Comparison of ENCODE assay signal across 25 mouse cellular contexts in the genomic region with DNA sequence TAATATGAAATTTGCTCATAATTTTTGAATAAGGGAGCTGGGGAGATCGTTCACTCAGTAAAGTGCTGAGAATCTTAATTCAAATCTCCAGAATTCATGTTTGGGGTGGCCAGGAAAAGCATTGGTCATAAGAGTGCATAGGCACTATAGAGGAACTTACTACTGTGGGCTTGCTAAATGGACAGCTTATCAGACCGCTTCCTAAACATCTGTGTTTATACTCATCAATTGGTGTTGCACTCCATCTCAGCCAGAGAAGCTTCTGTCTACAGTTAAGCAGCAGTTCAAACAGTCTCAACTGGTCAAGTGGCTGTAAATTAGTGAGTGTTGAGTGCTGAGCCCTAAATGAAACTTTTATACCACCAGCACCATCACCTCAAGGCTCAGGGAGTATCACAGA.
DNase-seq lines count a peak whose midpoint lies in the region; ATAC-seq and TF ChIP-seq lines count a peak whose summit lies in the region.
"Had no signal": no experiment of that assay in that cellular context is flagged by ENCODE, and none has a peak within 500 bp of the region (broad histone marks: within the 10 kb centered on the region; RNA-seq: fewer than 3 reads in every experiment).

No protein-coding gene starts in this region.

- no peaks in the 10 kb centered on the region for H3K9me3 ChIP-seq in G1E (replicated peaks)
- H3K9me3 ChIP-seq: embryonic facial prominence, embryonic 15.5 days; forebrain, embryonic 10.5 days; heart, embryonic 10.5 days; hindbrain, embryonic 12.5 days had no signal

- H3K4me3 ChIP-seq in G1E (ENCODE audit: low read depth, low read length) = no peak overlapping the region
- H3K4me3 ChIP-seq: embryonic facial prominence, embryonic 15.5 days; erythroblast, embryonic 14.5 days; forebrain, embryonic 10.5 days; heart, embryonic 10.5 days; hindbrain, embryonic 12.5 days had no signal

- DNase-seq in 416B (ENCODE audit: low read depth) (peak; percentile 79), G1E (ENCODE audit: low spot score) (no peak)
- no peak for DNase-seq in neural tube, embryonic 10.5 days (ENCODE audit: extremely low spot score, low spot score)
- no peak for DNase-seq in embryo, embryonic 10.5 days (ENCODE audit: low spot score)
- DNase-seq: adrenal gland, adult 2 months; B cell, adult 2 months; cerebellum, adult 11-12 months; cerebellum, adult 9-10 months; cerebellum, postnatal 25 days; gastrocnemius, postnatal 10 days; heart, adult 18-20 months; heart, postnatal 10 days; heart, postnatal 4 days had no signal

- no peaks in the 10 kb centered on the region for H3K27me3 ChIP-seq in G1E (ENCODE audit: insufficient read depth, low read length)
- H3K27me3 ChIP-seq: embryonic facial prominence, embryonic 15.5 days; hindbrain, embryonic 12.5 days had no signal

- peaks cover 10% of the 10 kb centered on the region for H3K4me1 ChIP-seq in G1E (ENCODE audit: insufficient read depth, low read depth, low read length)
- H3K4me1 ChIP-seq: forebrain, embryonic 10.5 days; heart, embryonic 10.5 days; hindbrain, embryonic 12.5 days had no signal

- ATAC-seq in G1E (ENCODE audit: extremely low read depth, insufficient number of reproducible peaks, low FRiP score, poor library complexity, severe bottlenecking) = peak; percentile 34; the same call in 1 of the 2 replicates
- peak; percentile 60 for ATAC-seq in common myeloid progenitor, adult 5-6 weeks (replicated peaks; ENCODE audit: low read depth, poor library complexity, severe bottlenecking)
- ATAC-seq in megakaryocyte progenitor cell, adult 5-6 weeks (replicated peaks; ENCODE audit: poor library complexity) = peak; percentile 55; the same call in 1 of the 2 replicates
- no peak for ATAC-seq in frontal cortex, adult (ENCODE audit: low TSS enrichment)
- ATAC-seq: CD4-positive, CD25-positive, alpha-beta regulatory T cell, adult 4 months; forebrain, embryonic 14.5 days; hindbrain, embryonic 16.5 days; inflammation-experienced regulatory T-cells, adult 6 months had no signal

- no peak for TF ChIP-seq CTCF in G1E (IDR thresholded peaks at IDR 0.05; ENCODE audit: low read depth, low read length)

- peaks cover 4% of the 10 kb centered on the region for H3K36me3 ChIP-seq in G1E (replicated peaks)
- H3K36me3 ChIP-seq: embryonic facial prominence, embryonic 15.5 days; forebrain, embryonic 10.5 days; heart, embryonic 10.5 days; hindbrain, embryonic 12.5 days had no signal
